Mouse (Mus musculus): ENCODE data around the gene Myh6.
"Not testable (repeated sequence)": the region's sequence is repeated elsewhere in the genome, so short reads cannot be mapped to it uniquely, and the experiment has no call there.

Gene Myh6

GRCm38 (mm10) chr14:54994869-54995186 lies 28.1 kb upstream of the Myh6 start:
- no peak for DNase-seq (ENCODE audit: low read depth, low spot score)

GRCm38 (mm10) chr14:54994136-54994868 lies 27.6 kb upstream of the Myh6 start, which contains the start of gene Myh7:
TSS of gene Myh7 (minus strand) at chr14:54994626.
- no peak for DNase-seq (ENCODE audit: low read depth, low spot score)

- no peak for DNase-seq (ENCODE audit: low read depth, low spot score)
These were observed 26.9 kb upstream of the Myh6 start for GRCm38 (mm10) chr14:54993636-54994035.

GRCm38 (mm10) chr14:54992196-54992595 lies 25.5 kb upstream of the Myh6 start:
- no peak for DNase-seq (ENCODE audit: low read depth, low spot score)

GRCm38 (mm10) chr14:54989886-54990441 lies 23.2 kb upstream of the Myh6 start:
- DNase-seq (ENCODE audit: low read depth, low spot score) = no peak

GRCm38 (mm10) chr14:54988882-54989281 lies 22.2 kb upstream of the Myh6 start:
- DNase-seq (ENCODE audit: low read depth, low spot score) = no peak

- not testable (repeated sequence) for DNase-seq (ENCODE audit: low read depth, low spot score)
These were observed 21.7 kb upstream of the Myh6 start for GRCm38 (mm10) chr14:54988350-54988874.

- DNase-seq (ENCODE audit: low read depth, low spot score) = no peak
These were observed 15.2 kb upstream of the Myh6 start for GRCm38 (mm10) chr14:54981934-54982333.

- DNase-seq (ENCODE audit: low read depth, low spot score) = no peak
These were observed 11.9 kb upstream of the Myh6 start for GRCm38 (mm10) chr14:54978664-54979063.

GRCm38 (mm10) chr14:54976633-54977032 lies 9.9 kb upstream of the Myh6 start, which contains the start of gene Gm17428:
TSS of gene Gm17428 (plus strand) at chr14:54976933.
- no peak for DNase-seq (ENCODE audit: low read depth, low spot score)

- DNase-seq (ENCODE audit: low read depth, low spot score) = no peak
These were observed 7.5 kb upstream of the Myh6 start for GRCm38 (mm10) chr14:54974068-54974791.

GRCm38 (mm10) chr14:54972786-54973185 lies 6.1 kb upstream of the Myh6 start:
- DNase-seq (ENCODE audit: low read depth, low spot score) = not testable (repeated sequence)

GRCm38 (mm10) chr14:54968344-54968743 lies 1.6 kb upstream of the Myh6 start:
- no peak for DNase-seq (ENCODE audit: low read depth, low spot score)

- DNase-seq (ENCODE audit: low read depth, low spot score) = no peak
These were observed 1.1 kb upstream of the Myh6 start for GRCm38 (mm10) chr14:54967874-54968273.

GRCm38 (mm10) chr14:54965631-54966030 lies 1.1 kb downstream of the Myh6 start:
- no peak for DNase-seq (ENCODE audit: low read depth, low spot score)

- no peak for DNase-seq (ENCODE audit: low read depth, low spot score)
These were observed 1.7 kb downstream of the Myh6 start for GRCm38 (mm10) chr14:54965044-54965443.

GRCm38 (mm10) chr14:54963727-54964126 lies 3.0 kb downstream of the Myh6 start:
- no peak for DNase-seq (ENCODE audit: low read depth, low spot score)

GRCm38 (mm10) chr14:54962714-54963113 lies 4.0 kb downstream of the Myh6 start:
- no peak for DNase-seq (ENCODE audit: low read depth, low spot score)

- DNase-seq (ENCODE audit: low read depth, low spot score) = no peak
These were observed 5.2 kb downstream of the Myh6 start for GRCm38 (mm10) chr14:54961487-54961886.

GRCm38 (mm10) chr14:54960769-54961168 lies 6.0 kb downstream of the Myh6 start:
- no peak for DNase-seq (ENCODE audit: low read depth, low spot score)

GRCm38 (mm10) chr14:54959853-54960613 lies 6.7 kb downstream of the Myh6 start:
- not testable (repeated sequence) for DNase-seq (ENCODE audit: low read depth, low spot score)

GRCm38 (mm10) chr14:54959197-54959596 lies 7.5 kb downstream of the Myh6 start:
- DNase-seq (ENCODE audit: low read depth, low spot score) = no peak
